In genomic region chr8:108708833-108709387, GRCm38 (mm10) we compare ENCODE assay signal across 9 mouse cellular contexts.
A peak's percentile ranks its signal among the peaks of the same experiment; 100 is the strongest.
DNase-seq lines count a peak whose midpoint lies in the region; ATAC-seq and TF ChIP-seq lines count a peak whose summit lies in the region.
"Had no signal": no experiment of that assay in that cellular context is flagged by ENCODE, and none has a peak within 500 bp of the region (broad histone marks: within the 10 kb centered on the region; RNA-seq: fewer than 3 reads in every experiment).

No protein-coding gene starts in this region.

- peaks cover 3% of the 10 kb centered on the region; the same call in 1 of the 2 replicates for H3K27me3 ChIP-seq in hindbrain, embryonic 15.5 days
- 0 out of 2 replicates have a peak, but pooled peaks cover 3% of the 10 kb centered on the region for H3K27me3 ChIP-seq in liver, postnatal 0 days (ENCODE audit: insufficient read depth, low read length)

- peak overlapping the region; percentile 98 for H3K27ac ChIP-seq in gastrocnemius, adult 2 months
- H3K27ac ChIP-seq in hindbrain, embryonic 15.5 days (replicated peaks): peak overlapping the region; percentile 95
- no peak overlapping the region for H3K27ac ChIP-seq in liver, postnatal 0 days (ENCODE audit: low read depth)

- no peak for TF ChIP-seq CTCF in gastrocnemius, adult 2 months (IDR thresholded peaks at IDR 0.05)
- TF ChIP-seq CTCF in brain, embryonic 14.5 days (IDR thresholded peaks at IDR 0.05; ENCODE audit: borderline replicate concordance, extremely low read depth, insufficient read depth, insufficient read length): no peak
- no peak for TF ChIP-seq CTCF in liver, postnatal 0 days (IDR thresholded peaks at IDR 0.05; ENCODE audit: low read depth)

- 27% methylated on average over 8 of the region's 8 CpGs for WGBS in hindbrain, embryonic 15.5 days
- 56% methylated on average over 8 of the region's 8 CpGs for WGBS in liver, postnatal 0 days (ENCODE audit: insufficient replicate concordance)

- peak overlapping the region; percentile 47; the same call in 1 of the 2 replicates for H3K4me3 ChIP-seq in gastrocnemius, adult 2 months
- H3K4me3 ChIP-seq in hindbrain, embryonic 15.5 days: no peak overlapping the region
- no peak overlapping the region for H3K4me3 ChIP-seq in liver, postnatal 0 days (ENCODE audit: low read depth, low read length)

- no peak for TF ChIP-seq EP300 in liver, postnatal 0 days (IDR thresholded peaks at IDR 0.05; ENCODE audit: low read depth)

- H3K4me1 ChIP-seq in hindbrain, embryonic 15.5 days (replicated peaks): peaks cover 40% of the 10 kb centered on the region
- peaks cover 31% of the 10 kb centered on the region for H3K4me1 ChIP-seq in liver, postnatal 0 days (ENCODE audit: insufficient read depth)

- ATAC-seq in hindbrain, embryonic 15.5 days (ENCODE audit: low FRiP score, low read depth): no peak
- no peak for ATAC-seq in liver, postnatal 0 days

- peak overlapping the region; percentile 96 for H3K4me2 ChIP-seq in hindbrain, embryonic 15.5 days
- H3K4me2 ChIP-seq in liver, postnatal 0 days (ENCODE audit: low read depth, low read length): no peak overlapping the region

- TF ChIP-seq POLR2A in brain, embryonic 14.5 days (IDR thresholded peaks at IDR 0.05; ENCODE audit: borderline replicate concordance, extremely low read depth, insufficient read depth, insufficient read length, poor library complexity, severe bottlenecking): no peak

- H3K36me3 ChIP-seq in hindbrain, embryonic 15.5 days: no peaks in the 10 kb centered on the region
- no peaks in the 10 kb centered on the region for H3K36me3 ChIP-seq in liver, postnatal 0 days (replicated peaks; ENCODE audit: insufficient read depth, low read length)

- H3K9me3 ChIP-seq in hindbrain, embryonic 15.5 days: no peaks in the 10 kb centered on the region
- H3K9me3 ChIP-seq in liver, postnatal 0 days (ENCODE audit: low read length): no peaks in the 10 kb centered on the region

- 0 out of 2 replicates have a peak overlapping the region, but pooled peaks have one; percentile 13 for H3K9ac ChIP-seq in hindbrain, embryonic 15.5 days
- H3K9ac ChIP-seq in liver, postnatal 0 days (replicated peaks): 0 out of 2 replicates have a peak overlapping the region, but pooled peaks have one; percentile 9

- peak; percentile 20 for DNase-seq in gastrocnemius, adult 2 months
- DNase-seq in gastrocnemius, postnatal 25 days: no peak
- peak; percentile 44 for DNase-seq in brain, embryonic 14.5 days (ENCODE audit: low read depth)
- no peak for DNase-seq in liver, postnatal 0 days
- DNase-seq in cerebellum, adult 8-10 months: no peak
- no peak for DNase-seq in Muller cell, postnatal 12 days (ENCODE audit: inconsistent ontology term)
- no peak for DNase-seq in urinary bladder, postnatal 25 days (ENCODE audit: low spot score)
- DNase-seq: spleen, adult 18-20 months had no signal

- intact Hi-C loops in gastrocnemius, adult 2 months (cut with DNase I): no loop called here

Comparison
In these comparisons a context has a peak if more than half of its experiments do, and no peak if none do; other contexts are left out.
1. DNase-seq: peak in gastrocnemius, adult 2 months (single experiment) and brain, embryonic 14.5 days (single experiment); none in gastrocnemius, postnatal 25 days (single experiment), liver, postnatal 0 days (single experiment), cerebellum, adult 8-10 months (single experiment), Muller cell, postnatal 12 days (single experiment) and urinary bladder, postnatal 25 days (single experiment).